Mouse (Mus musculus) liver, postnatal 0 days (tissue): ENCODE data around the gene Toporsl. TPM values are rescaled to one million over a fixed set of nuclear protein-coding genes. Genes with fewer than 3 reads are reported as not detected.

Source experiments
- ATAC-seq: fragments of 200-750 bp; cut with Nextera tagmentation; 2 replicates; pipeline ENCODE4 v1.8.0; 2017; ENCODE audit warnings: mild to moderate bottlenecking, moderate library complexity
- DNase-seq: peaks from one replicate; pipeline ENCODE4 v3.0.0-alpha.2; 2016
- H3K27ac ChIP-seq: fragments of 300-500 bp; sonication (generic); 2 replicates; pipeline ENCODE4 v1.5.1; 2014; ENCODE audit warnings: antibody characterized with exemption, moderate library complexity, mild to moderate bottlenecking, low read depth
- H3K27me3 ChIP-seq: fragments of 300-500 bp; sonication (generic); 2 replicates; pipeline ENCODE4 v1.6.1; 2014; ENCODE audit warnings: low read length, control low read depth, mixed read lengths; ENCODE audit not compliant: insufficient read depth
- H3K36me3 ChIP-seq: fragments of 300-500 bp; sonication (generic); replicated peaks from 2 replicates; pipeline ENCODE4 v1.6.1; 2014; ENCODE audit warnings: mild to moderate bottlenecking, control low read depth, low read length, moderate library complexity, mixed read lengths; ENCODE audit not compliant: insufficient read depth
- H3K4me1 ChIP-seq: fragments of 300-500 bp; sonication (generic); 2 replicates; pipeline ENCODE4 v1.6.1; 2014; ENCODE audit warnings: antibody characterized with exemption, mild to moderate bottlenecking, control low read depth; ENCODE audit not compliant: insufficient read depth
- H3K4me2 ChIP-seq: fragments of 300-500 bp; sonication (generic); 2 replicates; pipeline ENCODE4 v1.6.1; 2014; ENCODE audit warnings: low read depth, mild to moderate bottlenecking, low read length, moderate library complexity, mixed read lengths
- H3K4me3 ChIP-seq: fragments of 300-500 bp; sonication (generic); 2 replicates; pipeline ENCODE4 v1.5.1; 2014; ENCODE audit warnings: low read depth, low read length
- H3K9ac ChIP-seq: fragments of 300-500 bp; sonication (generic); replicated peaks from 2 replicates; pipeline ENCODE4 v1.6.1; 2014; ENCODE audit warnings: mild to moderate bottlenecking, moderate library complexity
- H3K9me3 ChIP-seq: fragments of 300-500 bp; sonication (generic); 2 replicates; pipeline ENCODE4 v1.6.1; 2016; ENCODE audit warnings: mild to moderate bottlenecking, control low read depth, low read length, mixed read lengths
- CTCF ChIP-seq: sonication (generic); IDR thresholded peaks from 2 replicates; pipeline ENCODE4 v1.5.1; 2016; ENCODE audit warnings: antibody characterized with exemption, low read depth
- EP300 ChIP-seq: IDR thresholded peaks from 2 replicates; pipeline ENCODE4 v1.6.1; 2016; ENCODE audit warnings: antibody characterized with exemption, low read depth, mild to moderate bottlenecking
- WGBS: fragments of 180-500 bp; shearing (Covaris S2); extraction: QIAGEN DNeasy Blood & Tissue Kit; methylation state at CpG from one replicate; pipeline ENCODE4 v1.1.7; 2014; ENCODE audit not compliant: insufficient replicate concordance; 5-methylcytosine and 5-hydroxymethylcytosine counted together
- polyA plus RNA-seq: library from polyadenylated mRNA; unstranded; fragments of >200 nt; fragmentation: Nextera tagmentation; extraction: Ambion mirVana; gene quantifications from 2 replicates; pipeline ENCODE4 v1.2.1, GENCODE M21; 2015

The Toporsl gene
- polyA plus RNA-seq, 1 experiment from 2014 or later, result not detected

DNA sequence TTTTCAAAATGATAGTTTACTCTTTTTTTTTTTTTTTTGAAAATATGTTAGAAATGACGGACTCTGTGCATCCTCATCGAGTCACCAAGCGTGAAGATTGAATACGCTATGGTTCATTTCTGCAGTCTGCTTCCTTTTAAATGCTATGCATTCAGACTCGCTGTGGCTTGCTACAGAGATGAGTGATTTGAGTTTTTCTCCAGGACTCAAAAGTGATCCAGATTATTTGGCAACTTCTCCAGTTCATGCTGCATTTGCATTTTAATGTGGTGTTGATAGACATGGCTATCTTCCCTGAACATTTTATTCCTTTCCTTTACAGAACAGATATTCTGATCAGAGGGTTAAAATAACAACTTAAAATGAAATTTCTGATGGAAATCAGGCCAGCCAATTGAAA is 65.2 kb downstream of the Toporsl start:
- ATAC-seq, result no peak
- Histone ChIP-seq H3K9ac (no peak overlapping the region), H3K4me2 (no peak overlapping the region), H3K36me3 (no peaks in the 10 kb centered on the region), H3K4me1 (no peaks in the 10 kb centered on the region), H3K27ac (no peak overlapping the region), H3K4me3 (no peak overlapping the region), H3K27me3 (no peaks in the 10 kb centered on the region), H3K9me3 (no peaks in the 10 kb centered on the region)
- WGBS, result 77% methylated on average over 5 of the region's 5 CpGs
- DNase-seq, result no peak
- TF ChIP-seq EP300, result no peak
- TF ChIP-seq CTCF, result no peak

Other genes with a start within 250 kb of the Toporsl start
- gene Smc2, start 157.0 kb upstream of the Toporsl start, polyA plus RNA-seq, result 103 and 108 TPM in 2 replicates
- not detected in 2 replicates for gene Vma21-ps, start 99.0 kb upstream of the Toporsl start, polyA plus RNA-seq
- gene Olfr275, start 218.3 kb downstream of the Toporsl start, polyA plus RNA-seq, result not detected in 2 replicates